Mouse (Mus musculus) stomach, embryonic 14.5 days (tissue): Measurements from ENCODE around the gene Tnrc6b. TPM values are rescaled to one million over a fixed set of nuclear protein-coding genes. Genes with fewer than 3 reads are reported as not detected.

Experiments
- ATAC-seq: fragments of 200-750 bp; cut with Nextera tagmentation; 2 replicates; pipeline ENCODE4 v1.8.0; 2017; ENCODE audit warnings: low read depth, moderate TSS enrichment; ENCODE audit not compliant: insufficient number of reproducible peaks, insufficient read depth, low FRiP score
- H3K27ac ChIP-seq: fragments of 300-500 bp; sonication (generic); 2 replicates; pipeline ENCODE4 v1.5.1; 2014; ENCODE audit warnings: mild to moderate bottlenecking, low read length, moderate library complexity, mixed read lengths
- H3K27me3 ChIP-seq: fragments of 300-500 bp; sonication (generic); 2 replicates; pipeline ENCODE4 v1.6.1; 2014; ENCODE audit warnings: low read length, control low read depth, mixed read lengths; ENCODE audit not compliant: control insufficient read depth, insufficient read depth
- H3K36me3 ChIP-seq: fragments of 300-500 bp; sonication (generic); 2 replicates; pipeline ENCODE4 v1.6.1; 2014; ENCODE audit warnings: mild to moderate bottlenecking, control low read depth, low read length, moderate library complexity, mixed read lengths; ENCODE audit not compliant: control insufficient read depth, insufficient read depth
- H3K4me1 ChIP-seq: fragments of 300-500 bp; sonication (generic); 2 replicates; pipeline ENCODE4 v1.6.1; 2014; ENCODE audit warnings: low read length, control low read depth, mixed read lengths; ENCODE audit not compliant: control insufficient read depth, insufficient read depth
- H3K4me2 ChIP-seq: fragments of 300-500 bp; sonication (generic); replicated peaks from 2 replicates; pipeline ENCODE4 v1.6.1; 2014; ENCODE audit warnings: low read depth, low read length, control low read depth
- H3K4me3 ChIP-seq: fragments of 300-500 bp; sonication (generic); 2 replicates; pipeline ENCODE4 v1.5.1; 2014; ENCODE audit warnings: low read depth, low read length, control low read depth
- H3K9ac ChIP-seq: fragments of 300-500 bp; sonication (generic); replicated peaks from 2 replicates; pipeline ENCODE4 v1.6.1; 2014; ENCODE audit warnings: low read depth, mild to moderate bottlenecking, control low read depth, low read length, moderate library complexity, mixed read lengths
- H3K9me3 ChIP-seq: fragments of 300-500 bp; sonication (generic); 2 replicates; pipeline ENCODE4 v1.6.1; 2016; ENCODE audit warnings: low read depth, low read length, control low read depth; ENCODE audit not compliant: control insufficient read depth
- WGBS: fragments of 180-500 bp; shearing (Covaris S2); extraction: QIAGEN DNeasy Blood & Tissue Kit; methylation state at CpG from one replicate; pipeline ENCODE4 v1.1.7; 2014; 5-methylcytosine and 5-hydroxymethylcytosine counted together
- polyA plus RNA-seq: library from polyadenylated mRNA; unstranded; fragments of >200 nt; fragmentation: Nextera tagmentation; extraction: Ambion mirVana; gene quantifications from 2 replicates; pipeline ENCODE4 v1.2.1, GENCODE M21; 2014

Gene Tnrc6b
- polyA plus RNA-seq, 1 experiment from 2014 or later = 25.5 TPM

DNA sequence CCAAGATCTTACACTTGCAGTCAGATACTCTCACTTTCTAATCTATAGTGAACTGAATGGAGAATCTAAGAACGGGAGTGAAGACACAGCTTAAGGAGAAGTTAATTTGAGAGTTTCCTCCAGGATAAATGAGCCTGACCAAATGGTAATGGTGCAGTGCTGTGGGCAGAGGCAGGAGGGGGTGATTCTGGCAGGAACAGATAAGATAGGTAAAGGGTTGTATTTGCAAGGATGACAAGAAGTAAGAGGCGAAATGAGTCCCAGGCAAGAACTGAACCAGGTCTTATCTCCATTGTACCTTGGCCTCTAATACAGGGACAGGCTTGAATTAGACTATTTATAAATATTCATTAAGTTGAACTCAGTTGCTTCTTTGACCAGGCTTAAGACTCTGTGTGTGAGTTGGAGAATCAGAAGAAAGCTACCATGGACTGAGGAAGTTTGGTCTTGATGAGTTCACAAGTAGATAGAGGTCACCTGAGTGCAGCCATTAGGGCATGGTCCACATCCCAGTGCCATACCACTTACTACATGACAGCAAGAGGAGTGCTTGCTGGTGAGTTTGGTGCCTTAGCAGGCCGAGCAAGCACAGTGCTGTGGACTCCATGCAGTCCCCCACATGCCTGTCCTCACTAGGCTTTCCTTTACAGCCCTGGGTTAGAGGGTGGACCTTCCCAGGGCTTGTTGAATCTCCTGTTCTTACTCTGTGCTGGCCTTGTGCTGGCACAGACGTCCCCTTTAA lies 199.8 kb downstream of the Tnrc6b start:
- Histone ChIP-seq H3K36me3 (peaks cover 44% of the 10 kb centered on the region), H3K27ac (no peak overlapping the region), H3K9ac (no peak overlapping the region), H3K9me3 (no peaks in the 10 kb centered on the region), H3K27me3 (no peaks in the 10 kb centered on the region), H3K4me2 (no peak overlapping the region), H3K4me1 (no peaks in the 10 kb centered on the region), H3K4me3 (no peak overlapping the region)
- 85% methylated on average over 4 of the region's 4 CpGs for WGBS
- no peak; the same call in 1 of the 2 replicates for ATAC-seq

DNA sequence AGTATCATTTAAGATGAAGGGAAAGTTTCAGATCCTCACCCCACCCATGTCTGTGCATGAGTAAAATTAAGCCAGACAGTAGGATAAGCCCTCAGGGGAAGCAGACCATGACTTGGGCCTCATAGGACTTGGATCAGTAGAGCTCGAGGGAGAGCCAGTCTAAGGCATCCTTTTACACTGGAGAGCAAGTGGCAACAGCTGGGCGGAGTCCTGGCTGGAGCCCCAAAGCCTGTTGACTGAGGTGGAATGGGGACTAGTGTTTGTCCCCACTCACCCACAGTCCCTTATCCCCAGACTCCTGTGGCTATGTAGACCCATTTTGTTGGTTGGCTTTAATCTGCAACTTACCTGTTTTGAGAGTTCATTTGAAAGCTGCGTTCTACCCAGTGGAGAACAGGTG lies 201.1 kb downstream of the Tnrc6b start:
- no peak overlapping the region for H3K4me2 ChIP-seq
- no peak overlapping the region for H3K27ac ChIP-seq
- no peak overlapping the region for H3K9ac ChIP-seq
- H3K4me3 ChIP-seq = no peak overlapping the region
- H3K36me3 ChIP-seq = peaks cover 47% of the 10 kb centered on the region
- H3K4me1 ChIP-seq = no peaks in the 10 kb centered on the region
- H3K27me3 ChIP-seq = no peaks in the 10 kb centered on the region
- 85% methylated on average over 3 of the region's 3 CpGs for WGBS
- H3K9me3 ChIP-seq = no peaks in the 10 kb centered on the region
- ATAC-seq = no peak

DNA sequence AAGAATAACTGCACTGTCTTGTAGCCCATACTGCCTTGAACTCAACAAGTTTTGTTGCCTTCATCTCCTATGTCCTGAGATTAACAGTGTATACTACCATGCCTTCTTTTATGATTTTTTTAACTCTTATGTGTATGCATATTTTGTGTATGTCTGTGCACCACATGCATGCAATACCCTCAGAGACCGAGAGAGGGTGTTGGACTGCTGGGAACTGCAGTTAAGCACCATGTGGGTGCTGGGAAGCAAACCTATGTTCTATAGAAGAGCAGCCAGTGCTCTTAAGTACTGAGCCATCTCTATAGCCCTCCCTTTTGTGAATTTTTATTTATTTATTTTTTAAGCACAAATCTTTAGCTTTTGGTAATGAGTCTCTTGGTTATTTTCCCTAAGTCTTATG lies 202.7 kb downstream of the Tnrc6b start:
- Histone ChIP-seq H3K9me3 (no peaks in the 10 kb centered on the region), H3K9ac (no peak overlapping the region), H3K27ac (no peak overlapping the region), H3K4me2 (no peak overlapping the region), H3K36me3 (peaks cover 56% of the 10 kb centered on the region), H3K27me3 (no peaks in the 10 kb centered on the region), H3K4me1 (no peaks in the 10 kb centered on the region), H3K4me3 (no peak overlapping the region)
- ATAC-seq = no peak
- 98% methylated on average over 1 of the region's 1 CpGs for WGBS

DNA sequence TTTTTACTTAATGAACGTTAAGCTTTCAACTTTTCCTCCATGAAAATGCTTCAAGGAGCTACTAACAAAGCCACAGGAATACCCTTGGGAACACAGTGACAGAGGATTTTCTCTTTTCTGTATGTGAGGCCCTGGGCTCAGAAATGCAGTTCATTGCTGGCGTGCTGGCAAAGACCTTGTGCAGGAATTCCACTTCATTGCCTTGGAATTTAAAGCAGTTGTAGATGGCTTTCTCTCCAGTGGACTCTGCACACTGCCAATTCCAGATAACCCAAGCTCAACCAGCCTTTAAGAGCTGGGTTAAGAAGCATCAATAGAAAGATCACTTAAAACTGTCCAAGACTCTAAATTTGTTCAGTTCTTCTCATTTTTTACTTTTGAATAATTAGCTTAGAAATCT lies 204.7 kb downstream of the Tnrc6b start:
- no peaks in the 10 kb centered on the region for H3K9me3 ChIP-seq
- WGBS = 85% methylated on average over 2 of the region's 2 CpGs
- ATAC-seq = no peak
- no peaks in the 10 kb centered on the region for H3K27me3 ChIP-seq
- no peak overlapping the region for H3K4me2 ChIP-seq
- no peak overlapping the region for H3K4me3 ChIP-seq
- H3K27ac ChIP-seq = no peak overlapping the region
- no peak overlapping the region for H3K9ac ChIP-seq
- H3K4me1 ChIP-seq = no peaks in the 10 kb centered on the region
- peaks cover 62% of the 10 kb centered on the region for H3K36me3 ChIP-seq

DNA sequence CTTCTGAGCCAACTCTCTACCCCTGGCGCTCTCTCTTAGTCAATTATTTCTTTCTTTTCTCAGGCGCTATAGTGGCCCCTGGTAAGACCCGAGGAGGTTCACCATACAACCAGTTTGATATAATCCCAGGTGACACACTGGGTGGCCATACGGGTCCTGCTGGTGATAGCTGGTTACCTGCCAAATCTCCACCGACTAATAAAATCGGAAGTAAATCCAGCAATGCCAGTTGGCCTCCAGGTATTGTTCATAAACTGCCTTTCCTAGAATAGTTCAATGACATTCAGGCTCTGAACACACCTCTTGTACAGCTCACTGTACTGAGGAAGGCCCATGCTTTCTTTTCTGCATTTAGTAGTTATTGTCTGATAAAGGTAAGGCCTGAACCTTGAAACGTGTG lies 205.5 kb downstream of the Tnrc6b start:
- 95% methylated on average over 7 of the region's 7 CpGs for WGBS
- no peak overlapping the region for H3K4me3 ChIP-seq
- H3K4me1 ChIP-seq = no peaks in the 10 kb centered on the region
- H3K27ac ChIP-seq = no peak overlapping the region
- H3K4me2 ChIP-seq = no peak overlapping the region
- H3K27me3 ChIP-seq = no peaks in the 10 kb centered on the region
- no peak for ATAC-seq
- no peak overlapping the region for H3K9ac ChIP-seq
- H3K36me3 ChIP-seq = peaks cover 57% of the 10 kb centered on the region
- H3K9me3 ChIP-seq = no peaks in the 10 kb centered on the region

DNA sequence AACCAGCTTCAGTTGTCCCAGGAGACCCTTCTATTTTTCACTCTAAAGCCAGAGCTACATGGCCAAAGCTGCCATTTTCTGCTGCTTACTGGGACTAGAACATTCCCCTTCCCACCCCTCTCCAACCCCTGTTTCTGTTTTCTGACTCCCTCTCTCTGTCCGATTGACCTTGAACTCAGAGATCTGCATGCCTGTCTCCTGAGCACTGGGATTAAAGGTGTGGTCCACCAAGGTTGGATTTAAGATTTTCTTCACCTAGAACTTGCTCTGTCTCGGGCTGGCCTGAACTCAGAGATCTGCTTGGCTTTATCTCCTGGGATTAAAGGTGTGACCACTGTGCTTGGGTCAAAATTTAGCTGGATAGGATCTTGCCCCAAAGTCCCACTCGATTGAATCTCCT lies 209.2 kb downstream of the Tnrc6b start:
- no peaks in the 10 kb centered on the region for H3K27me3 ChIP-seq
- no peak for ATAC-seq
- H3K36me3 ChIP-seq = peaks cover 61% of the 10 kb centered on the region

DNA sequence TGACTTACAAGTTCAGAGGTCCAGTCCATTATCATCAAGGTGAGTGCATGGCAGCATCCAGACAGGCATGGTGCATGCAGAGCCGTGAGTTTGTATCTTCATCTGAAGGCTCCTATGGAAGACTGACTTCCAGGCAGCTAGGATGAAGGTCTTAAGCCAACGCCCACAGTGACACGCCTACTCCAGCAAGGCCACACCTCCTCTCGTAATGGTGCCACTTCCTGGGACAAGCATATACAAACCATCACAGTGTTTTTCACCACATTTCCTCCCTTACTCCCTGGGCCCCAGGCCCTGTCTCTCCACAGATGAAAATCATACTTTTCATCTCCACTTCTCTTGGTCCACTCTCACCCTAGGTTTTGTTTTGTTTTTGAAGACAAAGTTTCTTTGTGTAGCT lies 210.7 kb downstream of the Tnrc6b start:
- no peak overlapping the region for H3K27ac ChIP-seq
- peaks cover 54% of the 10 kb centered on the region for H3K36me3 ChIP-seq
- 75% methylated on average over 4 of the region's 4 CpGs for WGBS
- no peak overlapping the region for H3K9ac ChIP-seq
- no peaks in the 10 kb centered on the region for H3K4me1 ChIP-seq
- no peak for ATAC-seq
- H3K27me3 ChIP-seq = no peaks in the 10 kb centered on the region
- H3K4me3 ChIP-seq = no peak overlapping the region
- H3K4me2 ChIP-seq = no peak overlapping the region
- H3K9me3 ChIP-seq = no peaks in the 10 kb centered on the region

More for the DNA sequence above, 209.2 kb downstream of the Tnrc6b start:
- Histone ChIP-seq H3K9ac (no peak overlapping the region), H3K27ac (no peak overlapping the region), H3K4me1 (no peaks in the 10 kb centered on the region), H3K4me2 (no peak overlapping the region), H3K4me3 (no peak overlapping the region), H3K9me3 (no peaks in the 10 kb centered on the region)
- WGBS = 93% methylated on average over 3 of the region's 3 CpGs

DNA sequence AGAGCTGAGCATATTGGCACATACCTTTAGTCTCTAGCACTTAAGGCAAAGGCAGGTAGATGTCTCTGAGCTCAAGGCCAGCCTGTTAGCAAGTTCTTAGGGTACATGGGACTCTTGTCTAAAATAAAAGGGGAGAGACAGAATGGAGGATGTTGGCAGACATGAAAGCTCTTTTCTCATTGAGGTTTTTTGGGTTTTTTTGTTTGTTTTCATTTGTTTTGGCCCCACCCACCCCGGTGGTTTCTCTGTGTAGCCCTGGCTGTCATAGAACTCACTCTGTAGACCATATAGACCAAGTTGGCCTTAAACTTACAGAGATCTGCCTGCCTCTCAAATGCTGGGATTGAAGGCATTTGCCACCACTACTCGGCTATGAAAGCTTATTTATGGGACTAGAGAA lies 213.1 kb downstream of the Tnrc6b start:
- Histone ChIP-seq H3K36me3 (peaks cover 48% of the 10 kb centered on the region), H3K4me1 (no peaks in the 10 kb centered on the region), H3K27ac (no peak overlapping the region), H3K4me3 (no peak overlapping the region), H3K9me3 (no peaks in the 10 kb centered on the region), H3K9ac (no peak overlapping the region), H3K4me2 (no peak overlapping the region), H3K27me3 (no peaks in the 10 kb centered on the region)
- 94% methylated on average over 2 of the region's 2 CpGs for WGBS
- ATAC-seq = no peak

DNA sequence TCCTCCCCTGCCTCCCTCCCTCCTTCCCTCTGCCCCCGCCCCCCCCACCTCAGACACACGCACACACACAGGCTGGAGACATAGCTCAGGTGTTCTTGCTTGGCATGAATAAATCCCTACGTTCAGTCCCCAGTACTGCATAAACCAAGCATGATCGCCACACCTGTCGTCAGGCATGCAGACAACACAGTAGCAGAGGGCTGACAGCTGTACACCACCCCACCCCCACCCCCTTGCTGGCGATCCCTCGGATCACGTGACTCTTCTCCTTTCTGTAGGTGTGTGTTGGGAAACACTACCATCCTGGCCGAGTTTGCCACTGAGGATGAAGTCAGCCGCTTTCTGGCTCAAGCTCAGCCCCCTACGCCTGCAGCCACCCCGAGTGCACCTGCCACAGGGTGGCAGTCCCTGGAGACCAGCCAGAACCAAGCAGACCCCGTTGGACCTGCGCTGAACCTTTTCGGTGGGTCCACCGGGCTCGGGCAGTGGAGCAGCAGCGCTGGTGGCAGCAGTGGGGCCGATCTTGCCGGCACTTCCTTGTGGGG lies 217.8 kb downstream of the Tnrc6b start:
- Histone ChIP-seq H3K9ac (no peak overlapping the region), H3K27ac (no peak overlapping the region), H3K4me3 (no peak overlapping the region), H3K4me2 (no peak overlapping the region), H3K36me3 (peaks cover 40% of the 10 kb centered on the region), H3K27me3 (no peaks in the 10 kb centered on the region), H3K9me3 (no peaks in the 10 kb centered on the region), H3K4me1 (no peaks in the 10 kb centered on the region)
- ATAC-seq = no peak
- 78% methylated on average over 20 of the region's 20 CpGs for WGBS
